Mouse (Mus musculus) induced T-regulatory cell, adult 2 months (primary cell): ENCODE results near the gene Asgr2.
"Not testable (repeated sequence)": the region's sequence is repeated elsewhere in the genome, so short reads cannot be mapped to it uniquely, and the experiment has no call there.

ENCODE experiments used
- DNase-seq: peaks from one replicate; pipeline ENCODE4 v3.0.0-alpha.2; 2012; ENCODE audit warnings: low read depth

The Asgr2 gene

DNA sequence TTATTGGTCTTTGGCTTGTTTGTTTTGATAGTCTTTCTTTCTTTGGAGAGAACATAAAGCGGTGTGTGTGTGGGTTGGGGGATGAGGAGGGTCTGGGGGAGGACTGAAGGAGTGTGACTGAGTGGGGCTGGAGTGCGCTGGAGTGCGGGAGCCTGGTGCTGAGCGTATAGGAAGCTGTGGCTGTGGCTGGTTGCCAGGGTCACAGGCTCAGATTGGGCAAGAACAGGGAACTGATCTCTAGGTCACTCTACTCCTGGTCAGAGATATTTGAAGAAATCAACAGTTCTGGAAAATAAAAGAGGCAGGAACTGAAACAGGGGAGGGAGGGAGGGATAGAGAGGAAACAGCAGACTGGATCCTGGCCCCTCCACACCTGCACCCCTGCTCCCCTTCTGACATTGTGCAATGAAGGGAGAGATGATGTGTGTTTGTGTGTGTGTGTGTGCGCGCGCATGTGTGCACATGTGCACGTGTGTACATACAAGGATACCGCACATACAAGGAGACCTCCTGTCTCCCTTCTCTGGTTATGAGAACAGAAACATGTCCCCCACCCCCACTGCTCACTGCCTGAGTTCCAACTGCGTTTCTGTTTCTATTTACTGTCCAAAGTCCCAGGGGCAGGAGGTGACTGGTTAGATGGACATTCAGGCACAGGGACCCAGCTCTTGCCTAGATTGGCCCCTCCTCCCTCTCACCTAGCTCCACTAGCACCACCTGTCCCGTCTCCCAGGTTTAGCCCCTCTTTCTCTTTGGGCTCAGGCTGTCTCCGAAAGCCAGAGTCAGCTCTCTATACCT, at the start of gene Asgr2:
Gene Asgr2, plus strand, starts transcription at position 659 of the 798 bp plus-strand sequence.
- DNase-seq, result no peak

DNA sequence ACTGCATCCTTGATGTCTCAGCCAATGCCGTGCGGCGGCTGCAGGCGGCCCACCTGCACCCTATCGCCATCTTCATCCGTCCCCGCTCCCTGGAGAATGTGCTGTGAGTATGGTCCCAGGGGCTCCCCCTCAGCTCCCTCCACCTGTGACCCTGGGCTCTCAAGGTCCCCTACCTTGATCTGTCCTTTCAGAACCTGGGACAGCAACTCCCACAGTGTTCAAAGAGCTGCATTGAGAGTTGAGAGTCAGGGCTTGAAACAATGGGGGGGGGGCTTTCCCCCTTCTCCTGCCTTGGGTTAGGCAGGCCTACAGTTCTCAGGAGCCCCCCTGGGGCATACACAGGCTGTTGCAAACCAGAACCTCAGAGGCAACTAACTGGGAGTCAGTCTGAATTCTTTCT, 48.8 kb upstream of the Asgr2 start:
- DNase-seq, result no peak

DNA sequence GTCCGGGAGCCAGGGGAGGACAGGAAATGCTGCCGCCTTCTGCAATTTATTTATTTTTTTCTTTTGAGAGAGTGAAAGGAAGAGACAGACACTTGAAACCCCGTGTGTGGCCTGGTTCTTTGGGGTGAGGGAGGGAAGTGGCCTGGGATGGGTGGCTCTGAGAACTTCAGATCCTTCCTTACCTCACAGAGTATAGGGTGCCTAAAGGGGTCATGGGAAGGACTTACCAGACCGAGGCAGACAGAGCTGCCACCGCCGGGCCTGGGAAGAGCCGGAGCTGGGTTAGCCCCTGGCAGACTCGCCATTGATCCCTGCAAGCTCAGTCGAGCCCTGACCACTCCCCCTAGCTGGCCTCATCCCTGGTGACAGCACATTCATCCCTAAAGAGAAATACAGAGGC, 47.0 kb upstream of the Asgr2 start:
- no peak for DNase-seq

DNA sequence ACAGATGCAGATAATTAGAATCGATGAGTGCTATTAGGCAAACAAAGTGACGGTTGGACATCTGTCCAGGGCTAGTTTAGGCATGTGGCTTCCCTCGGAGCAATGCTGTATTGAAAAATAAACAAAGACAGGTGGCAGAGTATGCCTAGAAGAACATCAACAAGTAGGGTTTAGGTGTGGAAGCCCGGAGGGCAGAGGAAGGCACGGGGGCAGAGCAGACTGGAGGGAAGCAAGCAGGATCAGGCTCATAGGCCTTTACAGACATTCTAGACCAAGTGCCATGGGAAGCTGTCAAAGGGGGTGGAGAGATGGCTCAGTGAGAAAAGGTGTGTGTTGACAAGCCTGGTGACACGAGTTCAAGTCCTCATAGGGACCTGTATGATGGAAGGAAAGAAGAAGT, 43.1 kb upstream of the Asgr2 start:
- DNase-seq, result no peak

DNA sequence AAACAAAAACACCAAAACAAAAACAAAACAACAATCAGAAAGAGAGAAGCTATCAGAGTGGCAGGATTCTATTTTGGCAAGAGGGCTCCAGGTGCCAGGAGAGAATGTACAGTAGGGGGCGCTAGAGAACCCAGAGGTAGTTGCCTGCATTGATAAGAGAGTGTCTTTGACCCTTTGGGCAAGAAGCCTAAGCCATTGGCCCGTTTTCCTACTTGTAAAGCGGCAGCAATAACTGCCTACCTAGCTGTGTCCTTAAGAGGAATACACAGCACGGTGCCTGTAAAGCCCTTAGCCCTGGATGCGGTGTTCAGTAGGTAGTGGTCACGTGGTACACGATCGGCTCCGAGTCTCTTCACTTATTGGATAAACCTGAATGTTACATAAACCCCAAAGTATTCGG, 42.6 kb upstream of the Asgr2 start:
- DNase-seq, result peak; percentile 64

DNA sequence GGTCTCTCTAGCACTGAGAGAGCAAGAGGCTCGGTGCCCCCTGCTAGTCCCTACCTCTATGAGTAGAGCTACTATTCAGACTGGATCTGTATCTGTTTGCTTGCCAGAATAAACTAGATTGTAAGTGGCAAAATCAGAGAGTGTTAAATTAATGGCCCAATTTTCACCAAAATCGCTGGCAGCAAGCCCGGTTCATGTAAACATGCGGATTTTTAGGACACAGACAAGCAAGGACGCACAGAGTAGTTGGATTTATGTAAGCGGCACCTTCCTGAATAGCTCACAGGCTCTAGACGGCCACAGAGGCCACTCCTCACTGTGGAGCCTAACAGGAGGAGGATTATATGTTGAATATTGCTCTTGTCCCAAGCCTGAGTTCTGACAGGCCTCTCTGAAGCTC, 39.3 kb upstream of the Asgr2 start:
- DNase-seq, result no peak

DNA sequence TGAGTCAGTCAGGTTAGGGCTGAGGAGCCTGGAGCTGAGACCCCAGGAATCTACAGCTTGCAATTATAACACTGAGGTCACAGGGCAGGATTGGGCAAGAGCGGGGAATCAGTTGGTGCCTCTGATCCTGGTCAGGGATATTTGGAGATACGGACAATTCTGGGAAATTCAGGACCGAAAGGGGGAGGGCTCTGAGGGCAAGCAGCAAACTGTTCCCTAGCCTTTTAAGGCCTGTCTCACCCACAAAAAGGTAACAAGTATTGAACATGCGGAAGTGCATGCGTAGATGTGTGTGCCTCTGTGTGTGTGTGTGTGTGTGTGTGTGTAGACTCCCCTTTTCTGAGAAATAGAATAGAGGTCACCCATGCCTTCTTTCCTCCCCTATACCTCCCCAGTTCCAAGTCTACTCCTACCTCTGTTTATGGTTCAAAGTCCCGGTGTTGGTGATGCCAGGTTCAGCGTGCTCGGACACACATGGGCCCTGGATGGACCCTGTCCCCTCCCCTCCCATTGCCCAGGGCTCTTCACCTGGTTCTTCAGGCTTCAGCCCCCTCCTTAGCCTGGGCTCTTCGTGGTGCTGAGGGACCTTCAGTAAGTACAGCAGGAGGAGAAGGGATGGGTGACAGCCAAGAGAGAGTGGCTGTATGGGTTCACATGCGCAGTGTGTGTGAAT, 38.4 kb upstream of the Asgr2 start, which contains the start of gene Asgr1:
Gene Asgr1, plus strand, starts transcription at position 188 of the 673 bp plus-strand sequence.
- DNase-seq, result no peak

DNA sequence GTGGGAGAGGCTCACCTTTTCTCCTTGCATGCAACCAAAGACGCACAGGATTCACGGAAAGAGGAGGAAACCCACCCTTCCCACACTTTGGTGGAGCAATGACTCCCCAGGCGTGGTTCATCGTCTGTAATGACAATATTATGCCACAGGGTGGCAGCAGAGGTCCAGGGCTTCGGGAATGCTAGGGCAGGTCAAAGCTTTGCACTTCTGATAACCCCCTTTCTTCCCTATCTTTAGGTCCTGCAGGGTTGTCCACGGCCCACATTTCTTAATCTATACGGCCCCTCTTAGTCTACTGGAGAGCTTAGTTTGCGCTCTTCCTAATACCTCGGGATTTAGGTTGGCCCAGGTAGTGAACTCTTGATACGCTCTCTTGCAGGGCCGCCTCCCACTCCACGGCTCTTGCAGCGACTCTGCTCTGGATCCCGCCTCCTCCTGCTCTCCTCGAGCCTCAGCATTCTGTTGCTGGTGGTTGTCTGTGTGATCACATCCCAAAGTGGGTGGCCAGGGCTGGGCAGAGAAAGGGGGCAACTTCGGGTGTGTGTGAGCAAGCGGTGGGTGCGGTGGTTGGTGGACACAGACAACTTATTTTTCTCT, 36.7 kb upstream of the Asgr2 start:
- peak; percentile 84 for DNase-seq

DNA sequence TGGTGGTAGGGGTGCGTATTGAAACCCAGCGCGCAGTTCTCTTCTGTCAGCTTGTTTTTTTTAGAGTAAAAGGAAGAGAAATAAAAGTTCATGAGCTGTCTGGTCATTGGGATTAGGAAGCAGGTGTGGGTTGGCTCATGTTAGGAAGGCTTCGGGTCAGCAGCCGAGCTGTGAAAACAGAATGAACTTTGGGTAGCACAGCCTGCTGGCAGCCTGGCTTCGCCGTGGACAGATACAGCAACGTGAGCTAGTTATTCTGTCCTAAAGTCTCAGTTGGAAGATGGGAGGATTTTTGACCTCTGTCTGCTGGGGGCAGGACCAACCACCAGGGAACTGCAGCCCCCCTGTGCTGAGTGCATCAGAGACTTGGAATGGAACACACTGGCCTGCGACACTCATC, 34.6 kb upstream of the Asgr2 start:
- DNase-seq, result no peak

DNA sequence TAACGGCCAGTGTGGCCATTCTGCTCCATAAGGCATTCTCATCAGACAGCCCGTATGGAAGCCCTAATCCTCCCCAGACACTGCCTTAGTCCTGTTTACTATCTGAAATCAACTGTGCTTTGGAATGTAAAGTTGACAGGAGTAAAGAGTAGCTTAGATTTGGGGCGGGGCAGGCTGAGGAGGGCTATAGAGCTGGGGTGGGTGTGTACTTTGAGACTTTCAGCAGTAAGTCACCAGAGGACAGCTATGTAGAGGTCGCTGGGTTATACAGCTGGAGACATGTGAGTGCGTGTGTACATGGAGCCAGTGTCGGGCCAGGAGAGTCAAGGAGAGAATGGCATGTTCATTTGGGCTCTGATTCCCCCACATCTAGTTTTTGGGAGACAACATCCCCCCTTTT, 32.5 kb upstream of the Asgr2 start:
- no peak for DNase-seq

DNA sequence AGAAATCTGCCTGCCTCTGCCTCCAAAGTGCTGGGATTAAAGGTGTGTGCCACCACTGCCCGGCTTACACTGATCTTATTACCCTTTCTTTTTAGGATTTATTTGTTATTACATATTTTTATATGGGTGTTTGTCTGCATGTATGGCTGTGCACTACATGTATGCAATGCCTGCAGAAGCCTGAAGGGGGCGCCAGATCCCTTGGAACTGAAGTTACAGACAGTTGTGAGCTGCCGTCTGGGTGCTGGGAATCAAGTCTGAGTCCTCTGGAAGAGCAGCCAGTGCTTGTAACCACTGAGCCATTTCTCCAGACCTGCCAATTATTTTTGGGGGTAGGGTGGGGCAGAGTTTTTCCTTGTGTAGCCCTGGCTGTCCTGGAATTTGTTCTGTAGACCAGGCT, 29.4 kb upstream of the Asgr2 start:
- no peak for DNase-seq

DNA sequence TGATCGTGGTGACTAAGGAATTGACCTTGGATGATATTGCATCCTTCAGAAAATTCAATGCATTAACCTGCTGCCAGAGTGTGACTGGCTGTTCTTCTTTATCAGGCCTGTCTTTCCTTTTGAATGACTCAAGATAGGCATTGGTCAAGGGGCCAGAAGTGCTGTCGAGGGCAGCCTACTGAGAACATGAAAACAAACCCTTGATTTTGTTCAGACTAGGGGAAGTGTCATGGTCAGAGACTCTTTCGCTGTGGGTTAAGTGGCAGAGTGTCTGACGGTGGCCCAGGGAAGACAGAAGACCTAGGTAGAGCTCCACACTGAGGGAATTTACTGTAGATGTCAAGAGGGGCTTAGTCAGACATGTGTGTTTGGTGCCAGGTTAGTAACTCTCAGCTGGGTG, 25.7 kb upstream of the Asgr2 start:
- DNase-seq, result no peak

DNA sequence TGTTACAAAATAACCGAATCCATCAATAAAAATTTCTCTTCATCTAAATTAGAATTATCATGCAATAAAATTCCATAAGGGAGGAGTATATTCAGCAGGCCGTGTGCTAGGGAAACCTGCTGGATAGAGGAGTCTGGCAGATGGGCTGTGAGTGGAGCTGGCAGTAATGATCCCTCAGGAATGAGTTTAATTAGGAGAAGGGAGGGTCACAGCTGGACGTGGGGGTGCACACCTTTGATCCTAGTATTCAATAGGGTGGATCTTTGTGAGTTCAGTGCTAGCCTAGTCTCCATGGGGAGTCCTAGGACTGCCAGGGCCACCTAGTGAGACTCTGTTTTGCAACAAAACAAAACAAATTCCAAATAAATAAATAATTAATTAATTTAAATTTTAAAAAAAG, 24.2 kb upstream of the Asgr2 start:
- no peak for DNase-seq

DNA sequence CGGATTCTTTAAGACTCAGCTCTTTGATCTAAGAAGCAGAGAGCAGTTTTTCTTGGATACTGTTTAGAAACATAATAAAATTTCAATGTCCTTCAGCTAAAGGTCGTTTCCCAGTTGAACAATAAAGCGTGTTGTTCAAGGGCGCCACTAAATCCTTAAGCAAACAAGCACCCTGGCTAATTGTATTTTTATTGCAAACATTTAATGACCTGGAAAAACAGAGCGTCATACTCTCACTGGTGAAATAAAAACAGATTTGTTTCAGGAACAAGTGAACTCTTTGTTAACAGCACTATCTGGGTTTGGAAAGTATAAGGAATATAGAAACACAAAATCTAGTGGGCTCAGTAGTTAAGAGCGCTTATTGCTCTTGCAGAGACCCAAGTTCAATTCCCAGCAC, 22.4 kb upstream of the Asgr2 start:
- no peak for DNase-seq

DNA sequence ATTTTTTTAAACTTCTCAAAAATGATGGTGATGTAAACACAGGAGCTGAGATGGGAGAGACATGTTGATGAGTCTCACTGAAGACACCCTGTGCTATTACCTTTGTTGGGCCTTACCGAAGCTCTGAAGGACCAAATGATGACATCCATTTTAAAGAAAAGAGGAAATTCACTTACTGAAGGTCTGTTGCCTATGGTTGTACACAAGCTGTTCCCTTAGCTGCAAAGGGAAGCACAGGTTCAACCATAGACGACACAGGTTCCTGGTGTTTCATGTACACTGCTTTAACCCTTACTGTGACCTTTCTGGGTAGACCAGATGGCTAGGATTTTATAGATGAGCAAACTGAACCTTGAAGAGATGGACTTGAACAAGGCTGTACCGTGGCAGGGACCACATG, 21.8 kb upstream of the Asgr2 start:
- not testable (repeated sequence) for DNase-seq

DNA sequence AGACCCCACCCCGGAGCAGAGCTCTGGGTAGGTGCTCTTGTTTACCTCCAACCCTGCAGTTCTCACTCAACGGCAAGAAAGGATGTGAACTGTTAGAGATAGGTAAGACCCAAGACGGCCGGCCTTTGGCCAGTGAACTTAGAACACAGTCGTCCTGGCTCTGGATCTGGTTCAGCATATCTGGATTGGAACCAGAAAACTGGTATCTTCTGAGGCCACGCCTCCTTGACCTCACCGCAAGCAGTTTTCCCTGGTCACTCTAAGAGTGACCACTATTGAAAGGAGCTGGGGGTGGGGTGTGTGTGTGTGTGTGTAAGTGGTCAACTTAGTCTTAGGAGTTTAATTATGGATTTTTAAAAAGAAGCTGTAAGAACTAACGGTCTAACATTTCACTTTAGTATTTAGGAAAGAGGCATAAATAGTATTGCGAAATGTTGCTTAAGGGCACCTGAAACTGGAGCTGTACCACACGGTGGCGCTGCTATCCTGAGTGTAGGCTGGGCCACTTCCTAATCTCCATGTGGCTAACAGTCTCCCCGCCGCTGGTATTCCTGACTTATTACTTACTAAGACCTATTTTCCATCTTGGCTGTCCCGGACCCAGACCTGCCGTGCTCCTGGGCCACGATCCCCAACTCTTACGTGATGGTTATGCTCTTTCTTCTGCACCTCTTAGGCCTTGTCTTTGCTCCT, 17.9 kb upstream of the Asgr2 start:
- DNase-seq, result peak; percentile 71

DNA sequence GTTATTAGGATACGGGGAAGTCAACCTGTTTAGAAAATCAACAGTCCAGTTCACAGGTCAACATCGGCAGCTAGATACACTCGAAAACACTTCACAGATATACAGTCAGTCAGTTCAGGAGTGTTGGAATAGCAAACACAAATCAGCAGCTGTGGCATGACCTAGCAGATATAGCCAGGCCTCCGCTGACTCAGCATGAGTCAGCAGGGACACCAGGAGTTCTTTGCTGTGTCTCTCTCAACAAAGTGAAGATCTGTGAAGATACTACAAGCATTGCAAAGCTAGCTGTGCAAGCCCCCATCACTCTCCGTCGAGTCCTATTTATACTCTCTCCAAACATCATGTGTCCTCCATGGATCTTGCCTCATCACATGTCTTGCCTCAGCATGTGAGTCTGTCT, 16.9 kb upstream of the Asgr2 start:
- no peak for DNase-seq

DNA sequence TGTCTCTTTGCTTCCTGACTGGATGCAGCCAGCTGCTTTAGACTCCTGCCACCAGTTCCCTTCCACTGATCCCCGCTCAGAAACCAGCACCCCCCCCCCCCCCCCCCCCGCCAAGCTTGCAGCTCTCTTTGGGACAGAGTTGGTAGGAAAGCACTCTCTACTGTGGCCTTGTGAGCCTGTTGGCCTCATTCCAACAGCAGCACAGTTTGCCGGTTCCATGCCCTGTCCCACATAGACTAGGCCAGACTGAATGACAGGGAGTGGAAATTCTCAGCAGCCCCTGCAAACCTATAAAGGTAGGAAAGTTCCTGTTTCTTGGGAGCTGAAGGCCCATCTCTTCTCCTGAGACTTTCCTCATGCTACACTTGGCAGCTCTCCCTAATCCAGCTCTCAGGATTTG, 15.0 kb upstream of the Asgr2 start:
- no peak for DNase-seq

DNA sequence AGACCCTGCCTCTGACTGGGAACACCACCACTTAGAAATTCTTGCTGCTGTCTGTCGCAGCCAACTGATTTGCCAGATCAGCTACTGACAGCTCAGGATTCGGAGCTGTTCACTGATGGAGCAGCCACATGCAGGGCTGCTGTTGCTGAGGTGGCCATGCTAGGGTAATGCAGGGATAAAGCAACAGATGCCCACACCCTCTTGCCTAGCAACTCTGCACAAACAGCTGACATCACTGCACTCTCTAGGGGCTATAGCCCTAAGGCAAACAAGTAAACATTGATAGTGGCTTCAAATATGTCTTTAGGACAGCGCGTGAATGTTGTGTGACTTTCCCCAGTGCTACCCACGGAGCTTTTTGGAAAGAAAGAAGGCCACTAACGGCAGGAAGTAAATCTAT, 13.3 kb upstream of the Asgr2 start:
- DNase-seq, result no peak

DNA sequence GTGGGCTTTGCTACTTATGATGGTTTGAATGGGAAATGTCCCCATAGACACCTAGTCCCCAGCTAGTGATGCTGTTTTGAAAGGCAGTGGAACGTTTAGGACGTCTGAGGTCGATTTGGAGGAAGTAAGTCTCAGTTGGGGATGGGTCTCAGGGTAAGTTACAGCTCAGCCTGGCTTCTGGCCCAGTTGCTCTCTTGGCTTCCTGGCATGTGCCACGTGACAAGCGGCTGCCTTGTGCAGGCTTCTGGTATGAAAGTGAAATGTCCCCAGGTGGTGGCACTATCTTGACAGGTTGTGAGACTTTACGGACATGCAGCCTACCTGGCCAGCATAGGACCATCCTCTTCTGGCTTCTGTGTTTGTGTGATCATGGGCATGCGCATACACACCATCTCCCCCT, 12.5 kb upstream of the Asgr2 start:
- peak; percentile 57 for DNase-seq

DNA sequence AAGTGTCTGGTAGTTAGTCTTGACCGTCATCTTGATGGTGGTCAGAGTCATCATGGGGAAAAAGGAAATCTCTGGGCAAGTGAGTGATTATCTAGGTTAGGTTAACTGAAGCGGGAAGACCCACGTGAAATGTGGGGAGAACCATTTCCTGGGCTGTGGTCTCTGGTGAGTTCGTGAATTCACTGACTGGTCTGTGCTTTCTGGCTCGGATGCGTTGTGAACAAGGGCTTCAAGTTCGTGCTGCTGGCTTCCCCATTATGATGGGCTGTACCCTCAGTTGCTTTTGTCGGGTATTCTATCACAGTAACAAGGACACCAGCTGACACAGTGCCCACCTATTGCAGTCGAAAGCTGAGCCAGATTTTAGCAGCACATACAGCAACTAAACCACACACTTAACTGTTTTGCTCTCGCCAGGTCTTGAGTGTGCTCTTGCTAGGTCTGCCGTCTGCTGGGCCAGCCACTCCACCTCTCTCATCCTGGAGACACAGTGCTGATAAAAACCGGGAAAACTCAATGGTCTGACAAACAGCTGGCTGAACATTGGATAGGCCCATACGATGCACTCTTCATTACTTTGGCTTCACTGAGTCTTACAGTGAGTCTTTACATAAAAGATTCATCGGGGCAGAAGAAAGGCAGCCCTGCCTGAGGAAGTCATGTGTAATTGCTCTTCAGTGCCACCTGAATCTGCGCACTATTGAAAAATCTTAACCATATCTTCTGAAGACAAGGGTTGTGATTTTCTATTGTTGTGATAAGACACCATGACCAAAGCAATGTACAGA, 11.4 kb upstream of the Asgr2 start:
- DNase-seq, result peak; percentile 14

DNA sequence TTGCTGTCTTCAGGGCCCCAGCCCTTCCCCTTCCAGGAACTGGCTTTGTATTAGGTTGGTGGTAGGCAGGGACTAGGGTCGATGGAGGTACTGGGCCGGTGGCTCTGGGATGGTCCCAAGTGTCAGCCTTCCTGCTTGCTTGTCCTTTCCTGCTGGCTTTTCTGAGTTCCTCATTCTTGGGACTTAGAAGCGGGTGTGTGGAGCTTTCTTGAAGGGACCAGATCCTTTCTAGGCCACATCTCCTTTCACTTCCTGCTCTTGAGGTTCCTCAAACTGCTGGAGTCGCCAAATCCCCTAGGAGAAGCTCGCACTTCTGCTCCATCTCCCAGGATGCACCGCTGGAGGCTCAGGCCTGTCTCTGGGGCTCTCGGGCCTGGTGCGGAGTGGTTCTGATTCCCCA, 7.9 kb upstream of the Asgr2 start:
- DNase-seq, result peak; percentile 21
